Mouse (Mus musculus) heart, adult 9 months (tissue): ENCODE data around the gene Glipr2.

Source experiments
- DNase-seq, 2 experiments: peaks; one replicate each; pipeline ENCODE4 v3.0.0; 2022; ENCODE audit warnings: low spot score in 2 of 2

The Glipr2 gene

DNA sequence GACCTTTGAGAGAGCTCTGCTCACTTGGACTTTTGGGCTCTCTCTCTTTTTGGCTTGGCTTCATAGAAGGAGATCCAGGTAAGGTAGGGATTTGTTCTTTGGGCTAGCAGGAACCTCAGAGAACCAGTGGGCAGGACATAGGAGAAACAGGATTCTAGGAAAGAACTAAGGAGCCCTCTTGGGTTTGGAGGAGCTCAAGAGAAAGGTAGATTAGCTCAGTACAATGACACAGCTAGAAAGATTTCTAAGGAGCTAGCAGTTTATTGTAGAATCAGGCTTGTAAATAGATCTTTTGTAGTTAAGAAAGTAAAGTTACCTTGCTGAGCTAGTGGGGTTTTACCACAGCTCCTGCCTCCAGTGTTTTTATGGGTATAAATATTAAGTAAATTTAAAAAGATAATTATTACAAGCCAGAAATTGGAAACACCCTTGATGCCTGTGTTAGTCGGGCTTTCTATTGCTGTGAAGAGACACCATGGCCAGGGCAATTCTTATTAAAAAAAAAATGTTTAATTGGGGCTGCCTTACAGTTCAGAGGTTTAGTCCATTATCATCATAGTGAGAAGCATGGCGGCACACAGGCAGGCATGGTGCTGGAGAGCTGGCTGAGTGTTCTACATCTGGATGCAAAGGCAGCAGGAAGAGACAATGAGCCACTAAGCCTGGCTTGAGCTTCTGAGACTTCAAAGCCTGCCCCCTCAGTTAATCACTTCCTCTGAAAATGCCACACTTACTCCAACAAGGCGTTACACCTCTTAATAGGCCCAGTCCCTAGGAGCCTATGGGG is 47.6 kb downstream of the Glipr2 start:
- DNase-seq, result no peak

DNA sequence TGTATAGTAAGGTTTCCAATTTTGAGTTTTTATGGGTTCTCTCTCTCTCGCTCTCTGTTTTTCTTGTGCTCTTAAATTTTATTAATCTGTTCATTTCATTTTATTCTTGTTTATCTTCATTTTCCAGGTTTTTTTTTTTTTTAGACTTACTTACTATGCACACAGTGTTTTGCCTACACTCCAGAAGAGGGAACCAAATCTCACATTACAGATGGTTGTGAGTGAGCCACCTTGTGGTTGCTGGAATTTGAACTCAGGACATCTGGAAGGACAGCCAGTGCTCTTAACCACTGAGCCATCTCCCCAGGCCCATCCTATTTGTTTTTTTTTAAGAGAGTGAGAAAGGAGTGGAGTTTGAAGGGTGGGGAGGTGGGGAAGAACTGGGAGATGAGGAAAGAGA is 53.0 kb downstream of the Glipr2 start:
- DNase-seq, result no peak

DNA sequence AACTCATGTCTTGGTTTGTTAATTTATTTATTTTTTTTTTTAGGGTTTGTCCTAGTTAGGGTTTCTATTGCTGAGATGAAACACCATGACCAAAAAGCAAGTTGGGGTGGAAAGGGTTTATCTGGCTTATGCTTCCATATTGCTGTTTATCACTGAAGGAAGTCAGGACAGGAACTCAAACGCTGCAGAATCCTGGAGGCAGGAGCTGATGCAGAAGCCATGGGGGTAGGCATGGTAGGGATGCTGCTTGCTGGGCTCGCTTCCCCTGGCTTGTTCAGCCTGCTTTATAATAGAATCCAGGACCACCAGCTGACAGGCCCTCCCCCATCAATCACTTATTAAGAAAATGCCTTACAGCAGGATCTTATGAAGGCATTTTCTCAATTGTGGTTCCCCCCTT is 53.7 kb downstream of the Glipr2 start:
- DNase-seq, result no peak

DNA sequence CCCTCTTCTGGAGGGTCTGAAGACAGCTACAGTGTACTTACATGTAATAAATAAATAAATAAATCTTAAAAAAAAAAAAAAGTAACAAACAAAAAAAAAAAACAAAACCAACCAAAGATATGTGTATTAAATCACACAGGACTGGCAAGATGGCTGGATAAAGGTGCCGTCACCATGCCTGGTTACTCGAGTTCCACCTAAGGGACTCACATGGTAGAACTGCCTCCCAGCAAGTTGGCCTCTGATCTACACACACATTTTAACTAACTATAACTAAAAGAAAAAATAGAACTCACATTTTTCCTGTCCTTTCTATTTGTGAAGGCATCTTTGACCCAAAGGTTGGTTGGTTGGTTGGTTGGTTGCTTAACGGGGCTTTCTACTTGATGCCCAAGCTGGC is 54.6 kb downstream of the Glipr2 start:
- DNase-seq, result no peak

DNA sequence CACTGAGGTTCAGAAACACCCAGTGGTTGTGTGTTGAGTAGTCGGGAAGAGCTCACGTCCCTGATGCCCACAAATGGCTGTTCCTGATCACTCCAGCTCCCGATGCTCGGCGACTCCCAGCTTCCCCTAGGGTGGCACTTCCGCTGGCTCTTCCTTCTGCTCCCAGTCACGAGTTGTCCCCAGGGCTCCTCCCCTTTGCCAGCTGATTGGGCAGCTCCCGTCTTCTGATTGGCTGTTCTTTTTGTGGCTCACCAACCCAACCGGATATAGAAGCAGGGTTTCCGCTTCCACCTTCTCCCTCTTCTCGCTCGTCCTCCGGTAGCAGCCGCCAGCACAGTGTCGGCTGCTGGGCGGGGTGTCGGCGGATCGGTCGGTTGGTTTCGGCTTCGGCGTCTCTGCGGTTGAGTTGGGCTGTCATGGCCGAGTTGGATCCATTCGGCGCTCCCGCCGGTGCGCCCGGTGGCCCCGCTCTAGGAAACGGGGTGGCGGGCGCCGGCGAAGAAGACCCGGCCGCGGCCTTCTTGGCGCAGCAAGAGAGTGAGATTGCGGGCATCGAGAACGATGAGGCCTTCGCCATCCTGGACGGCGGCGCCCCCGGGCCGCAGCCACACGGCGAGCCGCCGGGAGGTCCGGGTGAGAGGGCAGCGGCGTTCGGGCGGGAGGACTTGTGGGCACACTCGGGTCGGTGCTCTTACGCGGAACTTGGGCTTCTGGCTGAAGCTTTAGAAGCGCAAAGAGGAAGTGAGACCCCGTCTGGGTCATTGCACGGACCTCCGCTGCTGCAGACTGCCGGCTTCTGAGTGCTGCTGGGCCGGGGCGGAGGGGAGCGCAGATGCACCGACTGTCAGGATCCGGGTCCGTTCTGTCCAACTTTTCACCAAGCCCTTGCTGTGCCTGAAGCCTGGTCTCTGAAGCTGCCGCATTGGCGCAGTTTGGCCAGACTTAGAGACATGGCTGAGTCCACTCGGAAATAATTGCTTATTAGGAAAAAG is 55.5 kb downstream of the Glipr2 start:
- DNase-seq, result peak; percentile 95 to 97

DNA sequence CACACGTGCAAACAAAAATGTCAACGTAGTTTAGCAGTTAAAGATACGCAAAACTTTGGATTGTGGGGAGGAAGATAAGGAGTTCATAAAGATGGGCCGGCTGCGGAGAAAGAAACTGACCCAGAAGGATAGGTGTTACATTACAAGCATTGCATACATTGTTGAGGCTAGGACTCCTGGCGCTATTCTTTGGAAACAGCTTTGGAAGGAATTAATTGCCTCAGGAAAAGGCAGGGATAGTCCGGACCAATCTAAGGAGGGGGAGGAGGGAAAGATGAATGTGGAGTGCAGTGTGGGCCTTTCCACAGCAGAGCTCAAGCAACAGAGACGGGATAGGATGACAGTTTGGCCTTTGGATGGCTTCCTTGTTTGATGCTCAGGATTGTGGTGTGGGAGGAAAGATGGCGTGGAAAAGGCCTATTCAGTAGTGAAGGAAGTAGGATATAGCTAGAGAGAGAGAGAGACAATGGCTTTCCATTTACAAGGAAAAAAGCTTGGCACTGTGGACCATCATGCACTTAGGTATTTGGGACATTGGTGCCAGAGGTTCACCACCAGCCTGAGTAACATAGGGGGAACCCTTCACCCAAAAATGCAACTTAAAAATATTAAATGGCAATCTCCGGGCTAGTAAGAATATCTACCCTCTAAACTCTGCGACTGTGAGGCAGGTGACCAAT is 56.3 kb downstream of the Glipr2 start:
- DNase-seq, result no peak

DNA sequence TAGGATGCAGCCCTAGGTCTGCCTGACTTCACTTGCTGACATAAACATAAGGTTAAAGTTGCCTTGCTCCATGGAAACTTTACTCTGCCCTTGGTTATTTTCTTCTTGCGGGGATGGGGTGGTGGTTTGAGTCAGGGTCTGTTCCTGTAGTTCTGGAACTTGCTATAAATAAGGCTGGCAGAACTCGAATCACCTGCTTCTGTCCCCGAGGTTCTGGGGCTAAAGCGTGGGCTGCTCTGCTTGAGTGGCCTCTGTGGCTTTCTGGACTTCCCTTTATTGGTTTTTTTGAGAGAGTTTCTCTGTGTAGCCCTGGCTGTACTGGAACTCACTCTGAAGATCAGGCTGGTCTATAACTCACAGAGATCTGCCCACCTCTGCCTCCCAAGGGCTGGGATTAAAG is 58.9 kb downstream of the Glipr2 start:
- no peak for DNase-seq

DNA sequence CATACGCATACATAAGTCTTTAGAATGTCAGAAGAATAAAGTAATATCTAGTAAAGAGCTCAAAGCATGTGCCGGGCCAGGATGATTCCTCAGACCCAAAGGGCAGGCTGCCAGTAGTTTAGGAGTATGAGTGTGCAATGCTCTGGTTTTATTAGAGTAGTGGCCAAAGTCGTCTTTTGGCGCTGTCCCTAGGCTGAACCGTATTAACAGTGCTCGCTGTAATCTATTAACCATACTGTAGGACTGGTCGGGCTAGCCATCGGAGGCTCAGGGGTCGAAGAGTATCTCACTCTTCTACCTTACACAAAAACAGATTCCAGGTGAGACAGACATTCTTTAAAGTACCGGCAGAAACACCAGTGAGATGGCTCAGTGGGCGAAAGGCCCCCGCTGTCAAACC is 59.6 kb downstream of the Glipr2 start:
- DNase-seq, result no peak

DNA sequence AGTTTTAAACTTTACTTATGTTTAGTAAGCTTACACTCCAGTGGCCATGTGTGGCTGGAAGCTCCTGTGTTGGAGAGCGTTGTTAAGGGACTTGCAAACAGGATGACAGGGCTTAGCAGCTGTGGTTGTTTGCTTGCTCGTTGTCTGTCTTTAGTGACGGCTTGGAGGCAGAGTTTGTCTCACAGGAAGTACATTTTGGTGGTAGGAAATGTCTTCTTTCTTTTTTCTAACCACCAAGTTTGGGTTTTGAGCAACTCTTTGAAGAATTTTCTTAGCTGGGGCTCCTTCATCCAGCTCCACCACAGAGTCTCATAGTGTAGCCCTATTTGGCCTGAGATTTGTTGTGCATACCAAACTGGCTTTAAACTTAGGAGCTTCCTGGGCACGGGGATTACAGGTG is 65.1 kb downstream of the Glipr2 start:
- DNase-seq, result no peak

DNA sequence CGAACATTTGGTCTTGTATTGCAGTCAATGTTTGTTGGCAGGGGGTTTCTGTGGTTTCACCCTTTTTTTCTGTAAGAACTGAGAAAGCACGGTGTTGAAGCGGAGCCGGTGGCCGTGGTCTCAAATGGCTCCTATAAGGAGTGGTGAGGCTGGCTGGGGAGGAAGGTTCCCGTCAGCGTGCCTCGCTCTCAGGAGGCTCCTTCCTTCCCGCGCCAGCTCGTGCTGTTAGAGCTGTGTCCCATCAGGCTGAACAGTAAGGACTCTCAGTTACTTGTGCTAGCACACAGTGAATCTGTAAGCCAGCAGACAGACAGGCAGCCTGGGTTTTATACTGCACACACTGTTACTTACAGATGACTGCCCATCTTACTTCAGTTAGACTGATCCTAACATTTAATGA is 65.6 kb downstream of the Glipr2 start:
- no peak for DNase-seq

DNA sequence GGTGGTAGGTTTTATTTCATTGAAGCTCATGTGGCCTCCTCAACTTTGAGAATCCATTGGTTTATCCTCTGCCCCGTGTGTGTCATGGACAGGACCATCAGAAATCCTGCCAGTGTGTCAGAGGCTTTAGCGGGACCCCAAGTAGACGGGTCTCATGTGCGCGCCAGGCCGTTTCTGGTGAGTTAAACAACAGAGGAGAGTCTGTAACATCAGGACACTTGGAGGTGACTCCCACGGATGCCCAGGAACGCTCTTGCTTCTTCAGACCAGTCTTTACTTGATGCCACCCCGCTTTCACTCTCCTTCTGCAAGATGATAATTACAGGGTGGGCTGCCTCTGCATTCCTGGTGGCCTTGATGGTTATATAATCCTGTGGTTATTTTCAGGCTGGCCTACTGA is 66.5 kb downstream of the Glipr2 start:
- DNase-seq, result no peak

DNA sequence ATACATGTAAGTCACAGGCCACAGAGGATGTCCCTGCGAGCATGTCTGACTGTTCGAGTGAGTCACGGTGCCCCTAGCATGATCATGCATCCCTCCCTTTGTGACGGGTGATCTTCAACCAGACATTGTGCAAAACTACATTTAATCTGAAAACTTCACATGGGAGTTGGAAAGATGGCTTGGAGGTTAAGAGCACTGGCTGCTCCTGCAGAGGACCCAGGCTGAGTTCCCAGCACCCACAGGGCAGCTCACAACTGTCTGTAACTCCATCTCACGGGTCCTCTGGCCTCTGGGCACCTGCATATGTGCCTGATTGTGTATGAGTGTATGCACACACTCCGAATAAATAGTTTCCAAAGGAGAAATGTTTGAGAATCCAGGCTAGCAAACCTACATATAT is 67.0 kb downstream of the Glipr2 start:
- DNase-seq, result no peak

DNA sequence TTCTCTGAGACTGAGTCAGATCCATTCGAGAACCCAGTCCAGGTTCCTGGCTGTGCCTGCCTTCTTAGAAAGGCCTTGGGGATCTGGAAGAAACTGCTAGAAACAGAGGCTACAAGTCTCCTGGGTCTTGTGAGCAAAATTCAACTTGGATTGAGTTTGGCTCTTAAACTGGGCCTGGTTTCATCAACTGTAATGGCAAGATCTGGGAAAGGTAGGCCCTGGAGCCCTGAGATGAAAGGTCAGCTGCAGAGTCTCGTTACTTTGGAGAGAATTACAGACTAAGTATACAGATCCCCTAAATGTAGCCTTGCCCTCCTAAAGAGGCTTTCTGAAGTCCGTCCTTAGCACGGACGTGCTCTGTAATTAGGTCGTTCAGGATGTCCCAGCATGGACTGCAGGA is 68.4 kb downstream of the Glipr2 start:
- no peak for DNase-seq
